8 mouse cellular contexts compared by ENCODE assay signal in genomic region chr11:108923188-108923575, GRCm38 (mm10). TPM values are rescaled to one million over a fixed set of nuclear protein-coding genes. Genes with fewer than 3 reads are reported as not detected.
A peak's percentile ranks its signal among the peaks of the same experiment; 100 is the strongest.
DNase-seq lines count a peak whose midpoint lies in the region; ATAC-seq and TF ChIP-seq lines count a peak whose summit lies in the region.

No protein-coding gene starts in this region.

- no peak overlapping the region for H3K27ac ChIP-seq in liver, embryonic 13.5 days
- no peak overlapping the region for H3K27ac ChIP-seq in stomach, postnatal 0 days (replicated peaks)

- ATAC-seq in liver, embryonic 13.5 days (ENCODE audit: low read depth) = no peak
- ATAC-seq in stomach, postnatal 0 days (ENCODE audit: low FRiP score, low TSS enrichment) = no peak

- H3K9me3 ChIP-seq in liver, embryonic 13.5 days (replicated peaks) = no peaks in the 10 kb centered on the region
- no peaks in the 10 kb centered on the region for H3K9me3 ChIP-seq in stomach, postnatal 0 days (ENCODE audit: control insufficient read depth, low read length)

- peak; percentile 35 to 38 for DNase-seq in cerebellum, postnatal 10 days
- no peak for DNase-seq in cerebellum, postnatal 4 days (ENCODE audit: low spot score in 2 of 2)
- peak; percentile 5 for DNase-seq in ovary, postnatal 10 days (ENCODE audit: low spot score)
- DNase-seq in ovary, postnatal 36 days (ENCODE audit: low spot score) = no peak
- no peak for DNase-seq in liver, embryonic 13.5 days
- no peak for DNase-seq in stomach, postnatal 0 days (ENCODE audit: low spot score)
- no peak for DNase-seq in right cerebral cortex, postnatal 4 days
- no peak for DNase-seq in c-Kit-positive CD71-positive TER-119-positive erythroid progenitor cells, embryonic 14.5 days (ENCODE audit: low spot score)

- no peaks in the 10 kb centered on the region for H3K36me3 ChIP-seq in liver, embryonic 13.5 days
- H3K36me3 ChIP-seq in stomach, postnatal 0 days (ENCODE audit: control insufficient read depth, insufficient read depth, low read length) = no peaks in the 10 kb centered on the region

- TF ChIP-seq CTCF in stomach, postnatal 0 days (IDR thresholded peaks at IDR 0.05; ENCODE audit: low read depth) = no peak

- peaks cover 18% of the 10 kb centered on the region; the same call in 1 of the 2 replicates for H3K4me1 ChIP-seq in liver, embryonic 13.5 days (replicated peaks)
- H3K4me1 ChIP-seq in stomach, postnatal 0 days (replicated peaks; ENCODE audit: control insufficient read depth, insufficient read depth) = no peaks in the 10 kb centered on the region; the same call in 1 of the 2 replicates

- no peak overlapping the region for H3K9ac ChIP-seq in liver, embryonic 13.5 days
- H3K9ac ChIP-seq in stomach, postnatal 0 days (ENCODE audit: low read length) = peak overlapping the region; percentile 95

- peak overlapping the region; percentile 65; the same call in 1 of the 2 replicates for H3K4me3 ChIP-seq in liver, embryonic 13.5 days (replicated peaks)
- H3K4me3 ChIP-seq in stomach, postnatal 0 days (ENCODE audit: low read depth, low read length) = peak overlapping the region; percentile 86

- WGBS in liver, embryonic 13.5 days (ENCODE audit: insufficient replicate concordance) = 4% methylated on average over 17 of the region's 17 CpGs
- WGBS in stomach, postnatal 0 days = 12% methylated on average over 17 of the region's 17 CpGs

- H3K27me3 ChIP-seq in liver, embryonic 13.5 days = peaks cover 67% of the 10 kb centered on the region
- H3K27me3 ChIP-seq in stomach, postnatal 0 days (ENCODE audit: control insufficient read depth, insufficient read depth, low read length) = no peaks in the 10 kb centered on the region

- no peak for TF ChIP-seq EP300 in stomach, postnatal 0 days (optimal IDR thresholded peaks at IDR 0.05)

- H3K4me2 ChIP-seq in liver, embryonic 13.5 days = peak overlapping the region; percentile 78
- H3K4me2 ChIP-seq in stomach, postnatal 0 days (replicated peaks; ENCODE audit: low read depth) = peak overlapping the region; percentile 81

RNA-seq across cellular contexts. Expression of gene Axin2, which starts 3.0 kb away (rescaled TPM):
- polyA plus RNA-seq in liver, embryonic 13.5 days (2015; fragmentation: Nextera tagmentation; extraction: Ambion mirVana) = 0.43 and 0.51 TPM in 2 replicates
- polyA plus RNA-seq in stomach, postnatal 0 days (2015; fragmentation: Nextera tagmentation; extraction: Ambion mirVana) = 2.6 and 2.7 TPM in 2 replicates

Comparison
In these comparisons a context has a peak if more than half of its experiments do, and no peak if none do; other contexts are left out.
1. DNase-seq: peak in cerebellum, postnatal 10 days (2 of 2) and ovary, postnatal 10 days (single experiment); none in cerebellum, postnatal 4 days (0 of 2), ovary, postnatal 36 days (single experiment), liver, embryonic 13.5 days (single experiment), stomach, postnatal 0 days (single experiment), right cerebral cortex, postnatal 4 days (single experiment) and c-Kit-positive CD71-positive TER-119-positive erythroid progenitor cells, embryonic 14.5 days (single experiment).